ENCODE assay signal across 12 mouse cellular contexts in the genomic region with DNA sequence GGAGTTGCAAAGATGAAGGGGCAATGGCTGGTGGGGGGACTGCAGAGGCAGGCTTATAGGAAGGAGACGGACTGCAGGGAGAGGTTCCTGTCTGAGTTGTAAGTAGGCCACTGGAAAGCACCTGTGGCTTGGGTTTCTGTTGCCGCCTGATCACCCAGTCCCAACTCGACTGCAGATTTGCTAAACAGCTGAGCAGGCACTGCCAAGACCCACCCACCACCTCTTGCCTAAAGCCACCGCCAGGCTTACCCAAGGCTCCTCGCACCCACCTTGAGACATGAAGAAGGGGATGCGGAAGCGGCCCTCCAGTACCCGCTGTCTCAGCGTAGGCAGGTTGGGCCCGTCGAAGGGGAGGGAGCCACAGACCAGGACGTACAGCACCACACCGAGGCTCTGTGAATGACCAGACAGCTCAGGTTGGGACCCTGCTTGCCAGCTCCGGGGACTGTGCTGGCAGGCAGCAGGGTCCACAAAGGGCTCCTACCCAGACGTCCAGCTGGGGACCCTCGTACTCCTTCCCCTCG.
"Had no signal": no experiment of that assay in that cellular context is flagged by ENCODE, and none has a peak within 500 bp of the region (broad histone marks: within the 10 kb centered on the region; RNA-seq: fewer than 3 reads in every experiment).

No protein-coding gene starts in this region.

- H3K9ac ChIP-seq: liver, embryonic 15.5 days; midbrain, embryonic 15.5 days; neural tube, embryonic 15.5 days had no signal

- DNase-seq: kidney, adult 8-10 months; kidney, postnatal 25 days; lung, adult 2 months; lung, postnatal 36 days; thymus, postnatal 14 days had no signal

- ATAC-seq: lung, postnatal 0 days; midbrain, embryonic 15.5 days had no signal

- H3K9me3 ChIP-seq: limb, embryonic 10.5 days; liver, embryonic 15.5 days; midbrain, embryonic 15.5 days; neural tube, embryonic 15.5 days had no signal

- H3K4me3 ChIP-seq: left cerebral cortex, adult 2 months; limb, embryonic 10.5 days; liver, embryonic 15.5 days; midbrain, embryonic 15.5 days; neural tube, embryonic 15.5 days had no signal

- H3K27ac ChIP-seq: left cerebral cortex, adult 2 months; limb, embryonic 10.5 days; liver, embryonic 15.5 days; midbrain, embryonic 15.5 days; neural tube, embryonic 15.5 days had no signal

- H3K27me3 ChIP-seq: midbrain, embryonic 15.5 days; neural tube, embryonic 15.5 days had no signal

- H3K4me2 ChIP-seq: liver, embryonic 11.5 days; liver, embryonic 15.5 days; midbrain, embryonic 15.5 days; neural tube, embryonic 15.5 days had no signal
